Mouse (Mus musculus): Measurements from ENCODE around the gene Tmco3. TPM values are rescaled to one million over a fixed set of nuclear protein-coding genes. Genes with fewer than 3 reads are reported as not detected.

Tmco3 gene
- polyA plus RNA-seq, 1 experiment, result 42.2 TPM

DNA sequence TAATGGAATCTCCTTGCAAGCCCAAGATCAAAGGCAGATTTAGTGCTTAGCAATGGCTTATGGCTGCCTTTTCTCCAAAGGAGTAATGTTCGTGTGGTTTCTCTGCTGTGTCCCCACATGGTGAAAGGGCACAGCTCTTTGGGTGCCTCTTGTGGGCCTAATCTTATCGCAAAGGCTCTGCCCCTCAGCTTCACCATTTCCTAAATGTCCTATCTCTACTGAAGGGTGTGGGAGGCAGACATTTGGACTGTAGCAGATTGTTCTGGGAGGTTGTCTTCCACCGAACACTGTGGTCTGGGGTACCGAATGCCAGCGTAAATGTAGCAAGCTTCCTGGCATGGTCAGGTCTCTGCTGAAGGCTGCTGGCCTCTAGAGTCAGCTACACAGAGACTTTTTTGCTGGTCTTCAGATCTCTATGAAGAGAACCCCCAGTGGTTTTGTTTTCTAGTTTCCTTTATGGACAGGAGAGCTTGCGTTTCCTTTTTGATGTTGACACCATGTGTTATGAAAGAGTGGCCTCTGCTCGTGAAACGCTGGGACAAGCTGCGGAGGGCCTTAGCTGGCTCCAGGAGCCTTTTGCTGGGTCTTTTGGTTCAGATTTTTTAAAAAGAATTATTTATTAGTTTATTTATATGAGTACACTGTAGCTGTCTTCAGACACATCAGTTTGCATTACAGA lies 65.3 kb downstream of the Tmco3 start:
- H3K4me1 ChIP-seq (ENCODE audit: control insufficient read depth, insufficient read depth, low read length), result peaks cover 4% of the 10 kb centered on the region
- TF ChIP-seq CTCF (IDR thresholded peaks at IDR 0.05; ENCODE audit: borderline replicate concordance, insufficient read depth, low read length) (no peak), POLR2A (IDR thresholded peaks at IDR 0.05; ENCODE audit: low read depth, low read length) (no peak)
- no peak overlapping the region for H3K27ac ChIP-seq (ENCODE audit: insufficient read depth, low read length)
- H3K4me3 ChIP-seq (ENCODE audit: insufficient read depth, low read length), result no peak overlapping the region

DNA sequence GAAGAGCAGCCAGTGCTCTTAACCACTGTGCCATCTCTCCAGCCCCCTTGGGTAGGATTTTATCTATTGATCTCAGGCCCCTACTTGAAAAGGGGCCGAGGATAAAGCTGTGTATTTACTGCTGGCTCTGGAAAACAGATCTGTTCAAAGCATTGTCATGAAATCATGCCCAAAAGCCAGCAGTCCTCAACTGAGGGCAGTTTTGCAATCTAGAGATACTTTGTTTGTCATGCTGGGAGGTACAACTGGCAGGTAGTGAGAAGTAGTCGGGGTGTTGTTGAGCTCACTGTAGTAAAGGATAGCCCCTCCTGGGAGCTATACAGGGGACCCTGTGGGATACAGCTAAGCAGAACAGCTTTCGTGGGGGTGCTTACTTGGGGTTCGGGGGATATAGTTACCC lies 65.9 kb downstream of the Tmco3 start:
- TF ChIP-seq CTCF (IDR thresholded peaks at IDR 0.05; ENCODE audit: borderline replicate concordance, insufficient read depth, low read length) (no peak), POLR2A (IDR thresholded peaks at IDR 0.05; ENCODE audit: low read depth, low read length) (no peak)
- no peak overlapping the region for H3K4me3 ChIP-seq (ENCODE audit: insufficient read depth, low read length)
- no peak overlapping the region for H3K27ac ChIP-seq (ENCODE audit: insufficient read depth, low read length)
- peaks cover 4% of the 10 kb centered on the region for H3K4me1 ChIP-seq (ENCODE audit: control insufficient read depth, insufficient read depth, low read length)

DNA sequence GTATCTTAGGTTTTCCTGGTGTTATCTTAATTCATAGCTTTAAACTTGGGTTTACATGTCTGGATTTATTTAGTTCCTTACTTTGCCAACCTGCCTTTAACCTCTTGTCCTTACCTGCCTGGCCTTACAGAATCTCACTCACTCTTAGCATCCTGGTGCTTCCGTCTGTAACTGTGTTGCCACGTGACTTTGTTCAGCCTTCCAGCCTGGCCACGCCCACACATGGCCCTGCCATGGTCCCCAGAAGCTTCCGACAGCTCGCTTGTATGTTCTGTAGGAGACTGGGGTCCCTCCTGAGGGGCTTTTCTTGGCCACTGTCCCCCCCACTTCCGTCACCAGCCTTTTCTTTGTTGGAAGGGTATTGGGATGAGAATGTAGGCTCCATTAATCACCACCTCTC lies 68.2 kb downstream of the Tmco3 start:
- Histone ChIP-seq H3K4me1 (ENCODE audit: control insufficient read depth, insufficient read depth, low read length) (peaks cover 4% of the 10 kb centered on the region), H3K27ac (ENCODE audit: insufficient read depth, low read length) (no peak overlapping the region), H3K4me3 (ENCODE audit: insufficient read depth, low read length) (no peak overlapping the region)
- no peak for TF ChIP-seq POLR2A (IDR thresholded peaks at IDR 0.05; ENCODE audit: low read depth, low read length)
- no peak for TF ChIP-seq CTCF (IDR thresholded peaks at IDR 0.05; ENCODE audit: borderline replicate concordance, insufficient read depth, low read length)

DNA sequence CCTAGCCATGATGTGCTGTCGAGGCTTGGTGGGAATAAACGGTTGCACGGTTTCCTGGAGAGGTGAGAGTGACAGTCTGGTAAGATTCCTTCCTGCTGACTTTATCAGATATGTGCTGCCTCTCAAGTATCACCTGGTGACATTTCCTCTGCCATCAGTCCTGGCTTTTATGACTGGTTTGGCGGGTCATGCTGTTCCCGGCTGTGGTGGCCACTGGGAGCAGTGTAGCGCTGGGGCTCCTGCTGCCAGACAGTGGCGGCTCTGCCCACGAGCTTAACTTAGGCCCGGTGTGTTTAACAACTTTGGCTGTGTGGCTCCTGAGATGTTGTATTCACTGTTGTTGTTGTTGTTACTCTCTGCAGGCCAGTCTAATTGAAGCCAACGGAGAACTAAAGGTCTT lies 68.7 kb downstream of the Tmco3 start:
- H3K4me1 ChIP-seq (ENCODE audit: control insufficient read depth, insufficient read depth, low read length), result peaks cover 2% of the 10 kb centered on the region
- TF ChIP-seq POLR2A (IDR thresholded peaks at IDR 0.05; ENCODE audit: low read depth, low read length), result no peak
- TF ChIP-seq CTCF (IDR thresholded peaks at IDR 0.05; ENCODE audit: borderline replicate concordance, insufficient read depth, low read length), result no peak
- no peak overlapping the region for H3K27ac ChIP-seq (ENCODE audit: insufficient read depth, low read length)

DNA sequence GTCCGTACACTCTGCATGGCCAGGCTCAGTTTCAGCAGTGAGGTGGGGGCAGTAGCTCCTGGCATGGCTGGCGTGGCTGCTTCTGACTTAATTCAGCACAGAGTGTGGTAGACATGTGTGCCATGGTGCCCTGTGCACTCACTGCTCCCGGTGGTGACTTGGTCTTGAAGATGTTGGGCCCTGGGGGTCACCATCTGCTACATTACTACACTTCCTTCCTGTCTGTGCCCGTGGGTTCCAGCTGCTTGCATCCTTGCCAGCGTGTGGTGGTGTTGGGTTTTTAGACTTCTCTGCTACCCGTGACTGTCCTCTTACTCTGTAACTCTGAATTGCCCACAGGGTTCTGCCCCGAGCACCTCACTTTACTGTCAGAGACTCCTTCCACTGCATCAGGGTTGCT lies 72.2 kb downstream of the Tmco3 start:
- H3K4me1 ChIP-seq (ENCODE audit: control insufficient read depth, insufficient read depth, low read length), result no peaks in the 10 kb centered on the region
- no peak overlapping the region for H3K4me3 ChIP-seq (ENCODE audit: insufficient read depth, low read length)
- TF ChIP-seq CTCF (IDR thresholded peaks at IDR 0.05; ENCODE audit: borderline replicate concordance, insufficient read depth, low read length) (no peak), POLR2A (IDR thresholded peaks at IDR 0.05; ENCODE audit: low read depth, low read length) (no peak)
- no peak overlapping the region for H3K27ac ChIP-seq (ENCODE audit: insufficient read depth, low read length)

More for the DNA sequence above, 68.7 kb downstream of the Tmco3 start:
- H3K4me3 ChIP-seq (ENCODE audit: insufficient read depth, low read length), result no peak overlapping the region

DNA sequence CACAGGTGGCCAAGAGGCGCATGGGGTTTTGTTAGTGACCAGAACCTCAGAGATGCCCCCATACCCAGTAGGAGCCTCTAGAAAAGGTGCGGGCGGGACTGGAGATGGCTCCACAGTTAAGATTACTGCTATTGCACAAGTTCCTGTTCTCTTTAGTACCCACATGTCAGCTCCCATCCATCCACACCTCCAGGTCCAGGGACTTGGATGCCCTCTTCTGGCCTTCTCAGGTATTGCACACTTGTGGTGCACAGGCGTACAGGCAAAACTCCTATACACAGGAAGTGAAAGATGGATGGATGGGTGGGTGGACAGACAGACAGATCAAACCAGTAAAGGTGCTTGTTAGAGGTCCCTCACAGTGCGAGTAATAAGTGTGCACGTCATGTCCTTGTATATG lies 73.9 kb downstream of the Tmco3 start:
- Histone ChIP-seq H3K4me3 (ENCODE audit: insufficient read depth, low read length) (no peak overlapping the region), H3K4me1 (ENCODE audit: control insufficient read depth, insufficient read depth, low read length) (no peaks in the 10 kb centered on the region), H3K27ac (ENCODE audit: insufficient read depth, low read length) (no peak overlapping the region)
- TF ChIP-seq CTCF (IDR thresholded peaks at IDR 0.05; ENCODE audit: borderline replicate concordance, insufficient read depth, low read length) (no peak), POLR2A (IDR thresholded peaks at IDR 0.05; ENCODE audit: low read depth, low read length) (no peak)

Other genes with a start within 250 kb of the Tmco3 start
- gene Proz, start 227.3 kb upstream of the Tmco3 start, polyA plus RNA-seq (2011; ENCODE audit: insufficient read length, low read depth, missing spikeins), result not detected in 2 replicates
- 22.6 and 33.0 TPM in 2 replicates for gene Pcid2, start 182.7 kb upstream of the Tmco3 start, polyA plus RNA-seq (2011; ENCODE audit: insufficient read length, low read depth, missing spikeins)
- 74.9 and 82.4 TPM in 2 replicates for gene Cul4a, start 182.6 kb upstream of the Tmco3 start, polyA plus RNA-seq (2011; ENCODE audit: insufficient read length, low read depth, missing spikeins)
- gene Lamp1, start 129.0 kb upstream of the Tmco3 start, polyA plus RNA-seq (2011; ENCODE audit: insufficient read length, low read depth, missing spikeins), result 604 and 655 TPM in 2 replicates
- 0.70 and 2.1 TPM in 2 replicates for gene Grtp1, start 87.6 kb upstream of the Tmco3 start, polyA plus RNA-seq (2011; ENCODE audit: insufficient read length, low read depth, missing spikeins)
- gene Adprhl1, start 34.0 kb upstream of the Tmco3 start, polyA plus RNA-seq (2011; ENCODE audit: insufficient read length, low read depth, missing spikeins), result not detected in 2 replicates
- 15.3 and 19.1 TPM in 2 replicates for gene Dcun1d2, start 59 bp upstream of the Tmco3 start, polyA plus RNA-seq (2011; ENCODE audit: insufficient read length, low read depth, missing spikeins)
- gene Tfdp1, start 50.6 kb downstream of the Tmco3 start, polyA plus RNA-seq (2011; ENCODE audit: insufficient read length, low read depth, missing spikeins), result 130 and 153 TPM in 2 replicates
- gene Atp4b, start 108.6 kb downstream of the Tmco3 start, polyA plus RNA-seq (2011; ENCODE audit: insufficient read length, low read depth, missing spikeins), result not detected in 2 replicates
- gene Grk1, start 116.9 kb downstream of the Tmco3 start, polyA plus RNA-seq (2011; ENCODE audit: insufficient read length, low read depth, missing spikeins), result not detected in 2 replicates
- not detected in 2 replicates for gene Tmem255b, start 147.0 kb downstream of the Tmco3 start, polyA plus RNA-seq (2011; ENCODE audit: insufficient read length, low read depth, missing spikeins)
- gene Gas6, start 206.3 kb downstream of the Tmco3 start, polyA plus RNA-seq (2011; ENCODE audit: insufficient read length, low read depth, missing spikeins), result 111 and 131 TPM in 2 replicates